Mouse (Mus musculus): Measurements from ENCODE around the gene Vgll4. TPM values are rescaled to one million over a fixed set of nuclear protein-coding genes. Genes with fewer than 3 reads are reported as not detected.

Gene Vgll4
- polyA plus RNA-seq, 1 experiment, result 35.4 TPM

DNA sequence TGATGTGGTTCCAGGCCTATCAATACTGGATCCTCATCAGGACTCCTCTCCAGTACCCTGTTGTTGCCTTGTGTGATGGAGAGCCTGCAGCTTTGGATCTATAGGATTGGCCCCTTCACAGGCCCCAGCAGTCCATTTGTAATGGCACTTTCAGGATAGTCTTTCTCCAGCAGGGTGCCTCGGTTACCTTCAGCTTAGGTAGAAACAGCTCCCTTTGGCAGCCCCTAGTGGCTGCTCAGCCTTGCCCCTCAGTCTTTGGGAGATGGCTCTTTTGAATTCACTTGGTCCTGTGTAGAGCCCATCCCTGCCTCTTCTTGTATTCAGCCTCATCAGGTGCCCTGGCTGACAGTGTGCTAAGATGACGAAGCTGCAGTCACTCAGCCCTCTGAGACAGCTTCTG is 142.9 kb downstream of the Vgll4 start:
- no peak for DNase-seq (ENCODE audit: low read depth, low spot score)
- WGBS, result 86% methylated on average over 2 of the region's 2 CpGs

DNA sequence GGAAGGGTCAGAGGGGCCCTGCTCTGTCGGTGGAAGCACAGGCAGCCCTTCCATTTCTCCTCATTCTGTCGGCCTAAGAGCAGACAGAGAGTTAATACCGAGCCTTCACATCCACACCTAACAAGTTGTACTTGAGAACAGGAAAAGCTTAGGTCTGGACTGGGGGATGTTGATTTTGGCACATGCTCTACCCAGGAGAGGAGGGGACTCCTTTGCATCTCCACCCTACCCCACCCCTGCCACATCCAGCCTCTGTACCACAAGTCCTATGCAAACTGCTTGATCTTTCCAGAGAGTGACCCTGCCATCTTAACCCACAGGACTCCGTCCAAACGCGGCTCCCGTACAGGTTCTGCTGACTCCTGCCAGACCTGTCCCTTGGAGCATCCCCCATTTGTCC is 148.1 kb downstream of the Vgll4 start:
- DNase-seq (ENCODE audit: low read depth, low spot score), result no peak
- 85% methylated on average over 7 of the region's 7 CpGs for WGBS

GRCm38 (mm10) chr6:114819971-114820481 is 149.8 kb downstream of the Vgll4 start:
- WGBS, result 33% methylated on average over 9 of the region's 9 CpGs
- no peak for DNase-seq (ENCODE audit: low read depth, low spot score)

GRCm38 (mm10) chr6:114818471-114818870 is 151.3 kb downstream of the Vgll4 start:
- no peak for DNase-seq (ENCODE audit: low read depth, low spot score)
- WGBS, result 51% methylated on average over 6 of the region's 6 CpGs

DNA sequence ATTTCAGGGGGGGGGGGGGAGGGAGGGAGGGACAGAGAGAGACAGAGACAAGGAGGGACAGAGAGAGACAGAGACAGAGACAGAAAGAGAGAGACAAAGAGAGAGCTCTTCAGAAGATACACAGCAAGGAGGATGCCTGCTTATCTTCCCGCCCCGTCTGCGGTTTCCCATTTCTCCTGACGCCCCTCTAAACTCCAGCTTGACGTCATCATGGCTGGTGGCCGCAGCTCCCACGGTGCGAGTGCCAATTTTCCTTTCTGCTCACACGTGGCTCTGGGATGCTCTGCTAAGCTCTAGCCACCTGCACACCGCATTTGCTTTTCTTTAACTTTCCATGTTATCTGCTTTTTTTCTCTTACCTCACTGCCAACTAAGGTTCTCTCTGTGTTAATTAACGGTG is 151.8 kb downstream of the Vgll4 start:
- WGBS, result 51% methylated on average over 11 of the region's 11 CpGs
- DNase-seq (ENCODE audit: low read depth, low spot score), result no peak

DNA sequence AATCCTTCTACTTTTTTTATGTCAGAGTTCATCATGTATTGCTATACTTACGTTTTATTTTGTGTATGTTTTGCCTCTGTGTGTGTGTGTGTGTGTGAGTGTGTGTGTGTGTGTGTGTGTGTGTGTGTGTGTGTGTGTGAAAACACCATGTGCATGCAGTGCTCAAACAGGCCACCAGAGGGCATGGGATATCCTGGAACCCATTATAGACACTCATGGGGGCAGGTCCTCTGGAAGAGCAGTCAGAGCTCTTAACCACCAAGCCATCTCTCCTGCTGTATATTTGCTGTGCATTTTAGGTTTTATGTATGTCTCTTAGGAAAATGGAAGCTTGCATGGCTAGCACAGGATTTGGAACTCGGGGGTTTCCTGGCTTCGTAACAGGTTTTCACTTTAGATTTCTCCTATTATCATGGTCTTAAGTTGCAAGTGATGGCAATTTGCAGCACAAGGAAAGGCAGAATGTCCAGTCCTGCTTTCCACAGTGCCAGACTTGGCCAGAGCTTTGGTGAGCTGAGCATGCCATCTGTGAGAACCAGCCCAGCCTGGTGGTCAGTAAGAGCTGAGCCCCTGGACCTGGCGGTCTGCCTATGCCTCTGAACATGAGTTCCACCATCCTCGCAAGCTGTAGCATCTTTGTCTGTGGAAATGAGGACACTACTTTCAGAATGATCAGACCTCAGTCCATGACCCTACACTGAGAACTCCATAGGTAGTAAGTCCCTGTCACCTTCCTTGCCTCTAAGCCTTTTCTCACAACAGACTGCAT is 154.7 kb downstream of the Vgll4 start:
- no peak for DNase-seq (ENCODE audit: low read depth, low spot score)
- WGBS, result 92% methylated on average over 5 of the region's 5 CpGs

- 41% methylated on average over 6 of the region's 6 CpGs for WGBS
- DNase-seq (ENCODE audit: low read depth, low spot score), result no peak
Measured at GRCm38 (mm10) chr6:114814199-114814881, 155.5 kb downstream of the Vgll4 start.

GRCm38 (mm10) chr6:114812779-114813178 is 157.0 kb downstream of the Vgll4 start:
- no peak for DNase-seq (ENCODE audit: low read depth, low spot score)
- 82% methylated on average over 4 of the region's 4 CpGs for WGBS

GRCm38 (mm10) chr6:114812322-114812721 is 157.5 kb downstream of the Vgll4 start:
- DNase-seq (ENCODE audit: low read depth, low spot score), result no peak
- WGBS, result 38% methylated on average over 5 of the region's 5 CpGs

Other genes with a start within 250 kb of the Vgll4 start
- 32.7 and 44.3 TPM in 2 replicates for gene Tamm41, start 67.9 kb upstream of the Vgll4 start, polyA plus RNA-seq (2012; rRNA removed)
- gene Syn2, start 164.9 kb upstream of the Vgll4 start, polyA plus RNA-seq (2012; rRNA removed), result 3.0 TPM in 2 replicates

All from large intestine, adult 2 months (tissue).